Mouse (Mus musculus) adrenal gland, postnatal 36 days (tissue): ENCODE data around the gene Nxph3. TPM values are rescaled to one million over a fixed set of nuclear protein-coding genes. Genes with fewer than 3 reads are reported as not detected.

Source experiments
- DNase-seq, 2 experiments: peaks; one replicate each; pipeline ENCODE4 v3.0.0; 2021; ENCODE audit warnings: mixed read lengths in 1 of 2
- long read RNA-seq, 2 experiments: library from polyadenylated mRNA; stranded (forward); transcript quantifications; one replicate each; pipeline ENCODE4 v2.0.0; 2021; ENCODE audit warnings: borderline sequencing depth in 2 of 2
- total RNA-seq, 2 experiments: library from RNA; stranded (reverse); gene quantifications; 2 replicates each; pipeline ENCODE4 v1.2.3; 2021

Gene Nxph3
- 1 to 10 TPM; 1.6 to 6.0 TPM for total RNA-seq
- long read RNA-seq, experiment 1, result 0 reads
- long read RNA-seq, experiment 2, partial matches to known transcripts, result 0 of 2 reads
- long read RNA-seq, experiment 2, other reads (novel, unspliced or antisense), result 0 of 2 reads

DNA sequence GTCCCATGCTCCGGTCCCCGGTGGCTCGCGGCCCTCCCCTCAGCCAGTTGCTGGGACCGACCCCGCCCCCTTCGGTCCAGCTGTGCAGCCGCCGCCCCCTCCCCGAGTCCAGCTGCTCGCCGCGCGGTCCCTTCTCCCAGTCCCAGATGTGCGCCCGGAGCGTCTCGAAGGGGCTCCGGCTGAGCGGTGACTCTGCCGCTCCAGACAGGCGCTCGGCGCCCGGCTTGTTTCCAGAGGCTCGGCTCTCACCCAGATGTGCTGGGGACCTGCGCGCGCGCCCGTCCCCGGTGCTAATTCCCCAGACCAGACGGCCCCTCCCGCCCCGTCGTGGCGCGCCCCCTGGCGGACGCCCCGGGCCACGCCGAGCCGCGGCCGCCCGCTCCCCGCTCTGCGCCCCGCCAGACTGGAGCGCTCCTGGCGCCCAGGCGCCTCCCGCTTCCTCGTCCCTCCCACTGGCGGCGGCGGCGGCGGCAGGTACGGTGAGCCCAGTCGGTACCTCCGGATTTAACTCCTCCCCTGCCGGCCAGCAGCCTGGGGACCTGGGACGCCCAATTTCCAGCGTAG, at the start of gene Nxph3:
Gene Nxph3, minus strand, starts transcription at position 273 of the 564 bp plus-strand sequence.
- DNase-seq, result peak; percentile 86 to 89

- no peak for DNase-seq
Measured at GRCm38 (mm10) chr11:95563849-95564248, 49.5 kb upstream of the Nxph3 start.

DNA sequence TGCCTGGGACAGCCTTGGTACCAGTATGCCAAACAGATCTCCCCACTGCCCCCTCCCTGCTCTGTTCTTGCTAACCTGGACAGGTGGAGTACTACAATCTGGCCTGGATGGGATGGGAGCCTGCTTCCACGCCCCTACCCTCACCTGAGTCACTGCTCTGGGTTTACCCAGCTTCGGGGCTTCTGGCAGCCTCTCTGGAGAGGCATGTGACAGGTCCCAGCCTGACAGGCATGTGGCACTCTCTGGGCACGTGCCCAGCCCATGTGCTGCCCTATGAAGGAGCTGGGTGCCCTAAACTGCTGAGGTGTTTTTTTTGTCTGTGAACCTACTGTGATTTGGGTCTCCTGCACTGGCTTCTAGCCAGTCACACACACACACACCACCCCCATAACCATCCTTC, 46.4 kb upstream of the Nxph3 start:
- no peak for DNase-seq

- no peak for DNase-seq
Measured at GRCm38 (mm10) chr11:95559761-95560160, 45.4 kb upstream of the Nxph3 start.

DNA sequence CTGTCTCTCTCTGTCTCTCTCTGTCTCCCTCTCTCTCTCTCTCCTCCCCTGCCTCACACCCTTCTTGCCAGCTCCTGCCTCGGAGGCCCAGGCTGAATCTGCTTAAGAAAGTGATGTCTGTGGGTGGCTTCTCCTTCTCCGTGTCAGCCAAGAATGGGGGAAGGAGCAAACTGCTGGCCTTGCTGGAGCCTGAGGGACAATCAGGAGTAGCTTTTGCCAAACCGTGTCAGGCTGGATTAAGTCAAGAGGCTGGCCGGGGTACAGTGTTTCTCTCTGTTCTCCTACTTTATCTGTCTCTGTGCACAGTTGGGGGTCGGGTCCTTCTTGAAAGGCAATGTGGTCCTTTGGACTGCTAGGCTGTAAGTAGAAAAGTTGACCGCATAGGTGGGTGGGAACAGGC, 43.3 kb upstream of the Nxph3 start:
- DNase-seq, result no peak

- no peak for DNase-seq
Measured at GRCm38 (mm10) chr11:95557032-95557431, 42.7 kb upstream of the Nxph3 start.

- no peak for DNase-seq
Measured at GRCm38 (mm10) chr11:95555279-95555678, 40.9 kb upstream of the Nxph3 start.

GRCm38 (mm10) chr11:95550301-95551021, 36.1 kb upstream of the Nxph3 start:
- DNase-seq, result no peak

DNA sequence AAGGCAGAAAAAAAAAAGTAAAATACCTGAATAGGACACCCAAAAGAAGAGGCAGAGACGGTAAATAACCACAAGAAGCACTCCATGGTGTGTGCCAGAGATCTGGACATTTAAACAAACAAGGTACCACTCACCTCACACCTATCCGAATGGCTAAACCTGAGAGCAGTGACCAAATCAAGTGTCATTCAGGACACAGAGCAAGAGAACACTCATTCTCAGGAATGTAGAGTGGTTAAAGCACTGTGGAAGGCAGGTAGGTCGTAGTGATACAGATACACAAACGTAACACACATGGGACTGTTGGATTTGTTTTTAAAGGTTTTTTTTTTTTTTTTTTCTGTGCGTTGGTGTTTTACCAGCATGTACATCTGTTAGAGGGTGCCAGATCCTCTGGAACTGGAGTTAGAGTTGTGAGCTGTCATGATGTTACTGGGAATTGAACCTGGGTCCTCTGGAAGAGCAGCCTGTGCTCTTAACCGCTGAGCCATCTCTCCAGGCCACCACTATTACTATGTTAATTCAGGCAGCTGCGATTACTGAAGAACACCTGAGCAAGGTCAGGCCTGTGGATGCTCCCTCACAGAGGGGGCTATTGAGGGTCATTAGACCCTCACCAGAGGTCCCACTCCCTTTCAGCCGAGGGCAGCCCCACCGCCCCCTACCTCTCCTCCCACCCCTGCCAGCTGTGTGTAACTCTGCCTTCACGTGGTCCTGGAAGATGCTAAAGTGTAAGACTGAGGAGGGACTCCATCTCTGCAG, 31.8 kb upstream of the Nxph3 start:
- no peak for DNase-seq

DNA sequence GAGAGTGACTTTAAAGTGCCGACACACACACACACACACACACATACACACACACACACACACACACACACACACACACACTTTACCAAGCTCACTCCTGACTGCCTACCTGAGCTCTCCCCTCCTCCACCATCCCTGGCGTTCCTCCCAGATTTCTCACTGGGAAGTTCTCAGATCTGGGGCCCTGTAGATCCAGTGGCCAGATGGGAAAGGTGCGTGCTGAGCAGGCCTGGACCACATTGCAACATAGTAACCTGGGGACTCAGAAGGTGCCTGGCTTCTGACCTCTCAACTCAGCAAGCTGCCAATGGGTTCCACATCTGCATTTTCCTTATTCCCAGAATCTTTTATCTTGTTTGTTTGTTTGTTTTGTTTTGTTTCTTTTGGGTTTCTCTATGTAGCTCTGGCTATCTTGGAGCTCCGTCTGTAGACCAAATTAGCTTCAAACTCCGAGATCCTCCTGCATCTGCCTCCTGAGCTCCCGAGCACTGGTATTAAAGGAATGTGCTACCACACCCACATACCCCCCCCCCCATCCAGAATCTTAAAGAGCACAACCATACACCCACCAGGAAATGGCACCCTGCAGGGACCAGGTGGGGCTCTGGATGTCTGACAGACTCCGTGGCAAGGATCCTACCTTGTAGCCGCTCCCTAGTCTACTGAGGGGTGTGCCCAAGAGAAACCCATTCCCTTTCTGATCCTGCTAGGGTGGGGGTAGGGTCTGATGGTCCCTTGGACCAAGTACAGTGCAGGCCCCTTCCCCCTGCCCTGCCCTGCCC, 30.4 kb upstream of the Nxph3 start:
- no peak for DNase-seq

DNA sequence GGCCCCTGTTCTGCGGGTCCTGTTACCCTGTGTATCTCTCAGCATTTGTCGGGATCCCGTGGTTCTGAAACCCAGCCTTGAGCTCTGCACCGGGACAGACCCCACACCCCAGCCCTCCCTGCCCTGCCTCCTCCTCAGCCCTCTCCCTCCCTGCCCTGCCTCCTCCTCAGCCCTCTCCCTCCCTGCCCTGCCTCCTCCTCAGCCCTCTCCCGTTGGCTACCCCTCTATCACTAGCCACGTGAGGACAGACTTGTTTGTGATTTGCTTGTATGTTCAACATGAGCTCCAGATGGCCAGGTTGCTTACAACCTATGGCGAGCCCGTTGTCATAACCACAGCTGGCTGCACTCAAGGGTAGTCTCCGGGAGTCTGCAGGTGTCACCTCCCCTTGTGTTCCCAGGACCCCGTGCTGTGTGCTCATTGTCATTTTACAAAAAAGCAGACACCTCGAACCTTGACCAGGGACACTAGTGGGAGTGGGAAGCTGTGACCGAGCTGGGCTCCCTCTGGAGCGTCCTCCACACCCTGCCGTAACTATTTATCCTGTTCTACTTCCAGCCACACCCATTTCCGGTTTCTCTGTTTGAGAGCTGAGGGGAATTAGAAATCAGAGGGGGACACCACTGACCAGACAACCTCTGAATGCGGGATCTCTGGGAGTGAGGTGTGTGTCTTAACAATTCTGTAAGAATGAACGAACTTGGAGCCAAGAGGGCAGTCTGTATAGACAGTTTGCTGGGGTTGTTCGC, 26.4 kb upstream of the Nxph3 start:
- DNase-seq, result no peak

GRCm38 (mm10) chr11:95538378-95539104, 24.2 kb upstream of the Nxph3 start:
- no peak for DNase-seq

DNA sequence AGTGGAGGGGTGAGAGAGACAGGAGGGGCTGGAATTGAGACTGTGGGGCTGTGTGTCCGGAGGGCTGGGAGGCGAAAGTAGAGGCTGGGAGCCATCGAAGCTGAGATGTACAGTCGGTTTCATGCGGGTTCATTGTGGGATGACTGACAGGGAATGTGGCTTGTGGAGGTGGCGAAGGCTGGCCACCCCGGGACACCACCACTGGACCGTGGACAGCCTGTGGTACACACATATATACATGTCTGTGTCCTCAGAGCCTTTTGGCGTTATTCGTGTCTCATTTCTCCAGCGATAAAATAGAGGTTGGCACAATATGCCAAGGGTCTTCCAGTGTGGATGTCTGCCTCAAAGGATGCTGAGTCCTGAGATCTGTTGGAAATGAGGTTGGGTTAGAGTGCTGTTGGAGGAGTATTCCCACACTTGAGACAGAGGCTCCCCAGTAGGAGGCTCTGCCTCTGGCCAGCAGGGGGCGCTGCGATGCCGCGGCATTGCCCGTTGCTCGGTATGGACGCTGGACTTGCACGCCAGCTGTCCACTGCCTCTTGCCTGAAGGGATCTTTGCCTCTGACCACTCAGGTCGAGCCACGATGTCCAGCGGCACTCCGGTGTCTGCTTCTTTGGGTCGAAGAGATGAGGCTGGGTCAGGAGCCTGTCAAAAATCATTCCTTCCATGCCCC, 19.3 kb upstream of the Nxph3 start:
- DNase-seq, result peak; percentile 94 to 97

- no peak for DNase-seq
Measured at GRCm38 (mm10) chr11:95532353-95533072, 18.1 kb upstream of the Nxph3 start.

DNA sequence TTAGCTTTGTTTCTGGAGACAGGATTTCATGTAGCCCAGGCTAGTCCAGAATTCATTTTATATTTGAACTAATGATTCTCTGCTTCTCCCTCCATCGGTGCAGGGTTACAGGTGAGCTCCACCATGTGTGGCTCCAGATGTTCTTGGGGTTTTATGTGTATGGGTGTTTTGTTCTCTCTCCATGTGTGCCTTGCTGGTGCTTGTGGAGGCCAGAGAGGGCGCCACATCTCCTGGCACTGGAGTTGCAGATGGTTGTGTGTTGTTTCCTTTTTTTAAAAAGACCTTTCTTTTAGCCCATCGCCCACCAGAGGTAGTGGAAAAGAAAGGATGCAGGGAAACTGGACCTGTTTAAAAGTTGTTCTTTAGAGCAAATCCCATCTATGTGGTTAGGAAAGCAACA, 13.9 kb upstream of the Nxph3 start:
- no peak for DNase-seq

DNA sequence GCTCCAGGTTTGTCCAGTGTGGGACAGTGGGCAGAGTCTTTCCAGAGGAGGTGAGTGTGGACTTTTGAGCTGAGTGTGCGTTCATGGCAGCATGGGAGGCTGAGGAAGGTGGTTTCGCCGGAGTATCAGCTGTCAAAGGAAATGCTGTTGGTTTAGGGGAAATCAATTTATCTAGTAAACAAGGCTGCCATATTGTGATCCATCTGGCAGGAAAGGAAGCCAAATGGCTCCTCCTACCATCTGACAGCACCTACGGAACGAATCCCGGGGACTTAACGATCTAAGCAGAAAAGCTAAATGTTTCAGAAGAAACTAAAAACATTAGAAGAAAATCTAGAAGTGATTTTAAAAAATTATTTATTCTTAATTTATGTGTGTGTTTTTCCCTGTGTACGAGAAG, 12.9 kb upstream of the Nxph3 start:
- no peak for DNase-seq

GRCm38 (mm10) chr11:95521563-95521962, 7.2 kb upstream of the Nxph3 start:
- peak; percentile 80 to 81 for DNase-seq

DNA sequence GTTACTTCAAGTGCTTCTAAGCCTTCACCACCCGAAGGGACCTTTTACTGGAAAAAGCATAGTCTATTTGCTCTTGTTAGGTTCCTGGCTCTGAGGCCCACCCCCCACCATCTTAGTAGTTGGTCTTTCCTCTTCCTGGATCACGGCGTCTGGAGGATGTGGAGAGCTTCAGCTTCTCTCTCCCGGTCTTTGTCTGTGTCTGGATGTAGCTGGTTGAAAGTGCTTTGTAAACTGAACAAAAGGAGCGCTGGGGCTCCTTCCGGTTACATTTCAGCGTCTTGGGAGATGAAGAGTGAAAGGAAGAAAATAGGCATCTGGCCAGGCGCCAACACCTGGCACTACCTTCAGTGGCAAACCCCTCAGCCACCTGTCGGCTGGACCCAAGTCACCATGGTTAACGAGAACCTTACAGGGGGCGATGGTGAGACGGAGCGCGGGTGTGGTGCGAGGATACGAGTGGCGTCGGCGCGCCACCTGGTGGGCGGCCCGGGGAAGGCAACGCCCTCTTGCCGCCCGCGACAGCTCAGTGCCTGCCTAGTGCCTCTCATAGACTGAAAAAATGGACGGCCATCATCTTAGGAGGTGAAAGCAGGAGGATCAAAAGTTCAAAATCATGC, 6.2 kb upstream of the Nxph3 start:
- peak; percentile 89 to 94 for DNase-seq

DNA sequence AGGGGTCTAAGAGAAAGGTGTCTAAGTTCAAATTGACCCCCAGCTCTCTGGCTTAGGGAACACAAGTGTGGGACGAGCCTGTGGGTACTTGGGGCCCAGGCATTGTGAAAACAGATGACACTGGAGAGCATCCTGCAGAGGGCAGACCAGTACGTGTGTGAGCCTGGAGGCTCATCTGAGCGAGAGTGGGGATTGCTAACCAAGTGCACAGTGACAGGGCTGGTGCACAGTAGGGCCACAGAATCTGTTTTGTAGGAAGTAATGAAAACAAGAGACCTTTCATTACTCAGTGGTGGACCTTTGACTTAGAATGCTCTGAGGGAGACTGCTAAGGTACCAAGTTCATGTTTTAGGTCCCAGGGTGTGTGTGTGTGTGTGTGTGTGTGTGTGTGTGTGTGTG, 5.6 kb upstream of the Nxph3 start:
- no peak for DNase-seq
